Mouse (Mus musculus): ENCODE data around the gene Hist1h2bf. TPM values are rescaled to one million over a fixed set of nuclear protein-coding genes. Genes with fewer than 3 reads are reported as not detected.

Gene Hist1h2bf
- total and polyA plus RNA-seq, 3 experiments, result 2.2 to 1,093 TPM; not detected in 1

DNA sequence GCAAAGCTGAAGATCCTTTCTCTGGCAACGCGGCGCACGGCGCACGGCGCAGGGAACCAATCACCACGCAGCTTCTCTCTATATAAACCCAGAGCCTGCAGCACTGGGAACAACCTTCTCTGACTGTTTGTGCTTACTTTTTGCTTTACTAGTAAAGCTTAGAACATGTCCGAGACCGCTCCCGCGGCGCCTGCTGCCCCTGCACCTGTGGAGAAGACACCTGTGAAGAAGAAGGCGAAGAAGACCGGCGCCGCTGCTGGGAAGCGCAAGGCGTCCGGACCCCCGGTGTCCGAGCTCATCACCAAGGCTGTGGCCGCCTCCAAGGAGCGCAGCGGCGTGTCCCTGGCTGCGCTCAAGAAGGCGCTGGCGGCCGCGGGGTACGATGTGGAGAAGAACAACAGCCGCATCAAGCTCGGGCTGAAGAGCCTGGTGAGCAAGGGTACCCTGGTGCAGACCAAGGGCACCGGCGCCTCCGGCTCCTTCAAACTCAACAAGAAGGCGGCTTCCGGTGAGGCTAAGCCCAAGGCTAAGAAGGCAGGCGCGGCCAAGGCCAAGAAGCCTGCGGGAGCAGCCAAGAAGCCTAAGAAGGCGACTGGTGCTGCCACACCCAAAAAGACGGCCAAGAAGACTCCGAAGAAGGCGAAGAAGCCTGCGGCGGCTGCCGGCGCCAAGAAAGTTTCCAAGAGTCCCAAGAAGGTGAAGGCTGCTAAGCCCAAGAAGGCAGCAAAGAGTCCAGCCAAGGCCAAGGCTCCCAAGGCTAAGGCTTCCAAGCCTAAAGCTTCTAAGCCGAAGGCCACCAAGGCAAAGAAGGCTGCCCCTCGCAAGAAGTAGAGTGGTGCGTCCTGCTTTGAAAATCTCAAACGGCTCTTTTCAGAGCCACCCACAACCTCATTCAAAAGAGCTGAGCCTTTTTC is 18.8 kb downstream of the Hist1h2bf start (continued):
- TF ChIP-seq CTCF (IDR thresholded peaks at IDR 0.05 in 2 of 3, conservative IDR thresholded peaks at IDR 0.05 in 1 of 3; ENCODE audit: control insufficient read depth in 1 of 3, insufficient read depth in 1 of 3, low read depth in 2 of 3, low read length in 3 of 3, poor library complexity in 1 of 3, severe bottlenecking in 1 of 3) (0 out of 6 replicates have a peak, but pooled peaks of 1 of the 3 experiments have one; percentile 6), SIN3A (IDR thresholded peaks at IDR 0.05; ENCODE audit: low read length) (no peak), MYB (IDR thresholded peaks at IDR 0.05; ENCODE audit: low read depth, low read length) (no peak), NRF1 (IDR thresholded peaks at IDR 0.05; ENCODE audit: insufficient read depth, low read depth, low read length, poor library complexity, severe bottlenecking) (no peak)

DNA sequence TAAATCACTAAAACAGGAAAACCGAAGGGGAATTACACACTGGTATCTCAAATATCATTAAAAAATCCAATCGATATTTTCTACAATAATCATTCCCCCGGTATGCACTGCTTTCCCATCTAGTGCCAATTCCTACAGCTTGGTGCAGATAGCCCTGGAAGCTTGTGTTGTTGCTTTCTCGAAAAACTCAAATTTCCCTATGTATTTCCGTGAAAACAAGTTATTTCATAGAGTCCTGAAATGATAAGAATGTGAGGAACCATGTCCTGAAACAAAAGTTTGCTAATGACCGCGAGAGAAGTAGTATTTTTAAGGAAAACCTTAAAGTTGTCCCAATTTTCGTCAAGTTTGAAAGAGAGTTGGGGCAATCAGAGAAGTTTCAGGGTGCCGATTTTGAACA is 19.6 kb downstream of the Hist1h2bf start:
- H3K9me3 ChIP-seq (replicated peaks; ENCODE audit: insufficient read depth, low read length), result no peaks in the 10 kb centered on the region
- H3K4me1 ChIP-seq (ENCODE audit: control insufficient read depth in 1 of 2, insufficient read depth in 2 of 2, low read length in 2 of 2), result peaks cover 0 to 11% of the 10 kb centered on the region in 2 experiments; a peak in 1 of 4 replicates
- H3K4me3 ChIP-seq (ENCODE audit: control insufficient read depth in 1 of 2, insufficient read depth in 1 of 2, low read depth in 2 of 2, low read length in 2 of 2), result peak overlapping the region; percentile 2 to 46; a peak in 2 of 4 replicates
- peak; percentile 69 for DNase-seq (ENCODE audit: low read depth, low spot score)
- peaks cover 3% of the 10 kb centered on the region; the same call in 1 of the 2 replicates for H3K79me2 ChIP-seq (ENCODE audit: control insufficient read depth, insufficient read depth, low read length, poor library complexity)
- peaks cover 0 to 39% of the 10 kb centered on the region in 2 experiments; a peak in 2 of 4 replicates for H3K36me3 ChIP-seq (ENCODE audit: control insufficient read depth in 1 of 2, insufficient read depth in 2 of 2, low read length in 2 of 2)
- peak overlapping the region; percentile 98 for H3K27ac ChIP-seq (ENCODE audit: control insufficient read depth, low read depth, low read length)
- no peaks in the 10 kb centered on the region for H3K27me3 ChIP-seq (ENCODE audit: control insufficient read depth in 1 of 2, insufficient read depth in 2 of 2, low read length in 2 of 2)
- no peak for TF ChIP-seq USF1 (IDR thresholded peaks at IDR 0.05; ENCODE audit: low read depth, low read length)
- TF ChIP-seq JUND (IDR thresholded peaks at IDR 0.05; ENCODE audit: low read depth, low read length), result no peak
- TF ChIP-seq E2F4 (IDR thresholded peaks at IDR 0.05; ENCODE audit: borderline replicate concordance, low read depth, low read length), result no peak
- no peak for TF ChIP-seq MAFK (IDR thresholded peaks at IDR 0.05; ENCODE audit: borderline replicate concordance, low read depth, low read length)
- no peak for TF ChIP-seq POLR2A (IDR thresholded peaks at IDR 0.05; ENCODE audit: control insufficient read depth in 1 of 2, insufficient read depth in 1 of 2, low read depth in 1 of 2, low read length in 2 of 2, poor library complexity in 1 of 2)
- TF ChIP-seq BHLHE40 (IDR thresholded peaks at IDR 0.05; ENCODE audit: borderline replicate concordance, low read depth, low read length), result no peak
- H3K9ac ChIP-seq (ENCODE audit: control insufficient read depth, low read depth, low read length, poor library complexity, severe bottlenecking), result peak overlapping the region; percentile 93

DNA sequence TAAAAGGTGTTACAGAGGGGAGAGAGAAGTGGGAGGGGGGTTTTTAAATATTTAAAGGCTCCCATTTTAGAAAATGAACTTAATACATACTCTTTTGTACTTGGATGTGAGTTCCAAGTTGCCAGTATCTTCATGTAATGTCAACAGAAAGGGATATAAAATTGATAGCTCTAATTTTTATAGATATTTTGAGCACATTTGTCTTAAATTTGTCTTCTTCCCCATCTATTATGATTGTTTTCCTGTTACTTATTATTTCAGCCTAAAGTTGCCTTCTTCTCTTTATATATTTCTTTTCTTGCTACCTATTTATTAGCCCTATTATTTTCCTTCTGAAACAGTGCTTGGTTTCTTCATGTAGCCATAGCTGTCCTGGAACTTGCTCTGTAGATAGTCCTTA is 21.0 kb downstream of the Hist1h2bf start, which contains the start of gene Hist1h1d:
Hist1h1d (plus strand) TSS at position 301 of the 400 bp plus-strand sequence.
- peaks cover 0 to 46% of the 10 kb centered on the region in 2 experiments; a peak in 2 of 4 replicates for H3K36me3 ChIP-seq (ENCODE audit: control insufficient read depth in 1 of 2, insufficient read depth in 2 of 2, low read length in 2 of 2)
- H3K9me3 ChIP-seq (replicated peaks; ENCODE audit: insufficient read depth, low read length), result no peaks in the 10 kb centered on the region
- DNase-seq (ENCODE audit: low read depth, low spot score), result no peak
- peak within 1 kb of the TSS; percentile 100 for H3K27ac ChIP-seq (ENCODE audit: control insufficient read depth, low read depth, low read length)
- H3K27me3 ChIP-seq (ENCODE audit: control insufficient read depth in 1 of 2, insufficient read depth in 2 of 2, low read length in 2 of 2), result no peaks in the 10 kb centered on the region
- TF ChIP-seq POLR2AphosphoS5 (IDR thresholded peaks at IDR 0.05; ENCODE audit: borderline replicate concordance, low read depth, low read length) (no peak), POLR2AphosphoS2 (IDR thresholded peaks at IDR 0.05; ENCODE audit: low read length) (no peak), NELFE (IDR thresholded peaks at IDR 0.05; ENCODE audit: low read depth, low read length) (no peak), GABPA (IDR thresholded peaks at IDR 0.05; ENCODE audit: low read depth, low read length) (no peak), MAZ (IDR thresholded peaks at IDR 0.05; ENCODE audit: low read depth, low read length) (no peak), SIN3A (IDR thresholded peaks at IDR 0.05; ENCODE audit: low read length) (no peak), TAL1 (IDR thresholded peaks at IDR 0.05; ENCODE audit: low read length) (no peak), CTCF (IDR thresholded peaks at IDR 0.05 in 2 of 3, conservative IDR thresholded peaks at IDR 0.05 in 1 of 3; ENCODE audit: control insufficient read depth in 1 of 3, insufficient read depth in 1 of 3, low read depth in 2 of 3, low read length in 3 of 3, poor library complexity in 1 of 3, severe bottlenecking in 1 of 3) (no peak), E2F4 (IDR thresholded peaks at IDR 0.05; ENCODE audit: borderline replicate concordance, low read depth, low read length) (no peak), CHD2 (IDR thresholded peaks at IDR 0.05; ENCODE audit: low read length) (no peak), BHLHE40 (IDR thresholded peaks at IDR 0.05; ENCODE audit: borderline replicate concordance, low read depth, low read length) (no peak), SMC3 (IDR thresholded peaks at IDR 0.05; ENCODE audit: low read depth, low read length) (no peak), EP300 (IDR thresholded peaks at IDR 0.05; ENCODE audit: low read depth in 1 of 2, low read length in 2 of 2) (no peak), USF1 (IDR thresholded peaks at IDR 0.05; ENCODE audit: low read depth, low read length) (no peak), ZMIZ1 (IDR thresholded peaks at IDR 0.05; ENCODE audit: low read depth, low read length) (no peak), MXI1 (IDR thresholded peaks at IDR 0.05; ENCODE audit: low read depth, low read length) (no peak)
- peaks cover 0 to 11% of the 10 kb centered on the region in 2 experiments; a peak in 1 of 4 replicates for H3K4me1 ChIP-seq (ENCODE audit: control insufficient read depth in 1 of 2, insufficient read depth in 2 of 2, low read length in 2 of 2)
- peaks cover 3% of the 10 kb centered on the region; the same call in 1 of the 2 replicates for H3K79me2 ChIP-seq (ENCODE audit: control insufficient read depth, insufficient read depth, low read length, poor library complexity)
- peak within 1 kb of the TSS in 1 of 2 experiments; percentile 35; a peak in 2 of 4 replicates for H3K4me3 ChIP-seq (ENCODE audit: control insufficient read depth in 1 of 2, insufficient read depth in 1 of 2, low read depth in 2 of 2, low read length in 2 of 2)
- peak within 1 kb of the TSS; percentile 93 for H3K9ac ChIP-seq (ENCODE audit: control insufficient read depth, low read depth, low read length, poor library complexity, severe bottlenecking)

Measured in MEL (cell line).